Mouse (Mus musculus) lung, adult 10 weeks (tissue): ENCODE data around the gene Zpbp2. TPM values are rescaled to one million over a fixed set of nuclear protein-coding genes. Genes with fewer than 3 reads are reported as not detected.

Experiments used
- polyA plus RNA-seq: library from polyadenylated mRNA; stranded (reverse); fragments of 350-450 nt; fragmentation: Illumina TruSeq; extraction: RNeasy Lipid Tissue Mini Kit (QIAGEN cat#74804); gene quantifications from one replicate; pipeline ENCODE4 v1.2.3, GENCODE M21; 2014; ENCODE audit warnings: low read depth, low replicate concordance; ENCODE audit not compliant: insufficient read depth

The Zpbp2 gene
- polyA plus RNA-seq, result 0.31 TPM

DNA sequence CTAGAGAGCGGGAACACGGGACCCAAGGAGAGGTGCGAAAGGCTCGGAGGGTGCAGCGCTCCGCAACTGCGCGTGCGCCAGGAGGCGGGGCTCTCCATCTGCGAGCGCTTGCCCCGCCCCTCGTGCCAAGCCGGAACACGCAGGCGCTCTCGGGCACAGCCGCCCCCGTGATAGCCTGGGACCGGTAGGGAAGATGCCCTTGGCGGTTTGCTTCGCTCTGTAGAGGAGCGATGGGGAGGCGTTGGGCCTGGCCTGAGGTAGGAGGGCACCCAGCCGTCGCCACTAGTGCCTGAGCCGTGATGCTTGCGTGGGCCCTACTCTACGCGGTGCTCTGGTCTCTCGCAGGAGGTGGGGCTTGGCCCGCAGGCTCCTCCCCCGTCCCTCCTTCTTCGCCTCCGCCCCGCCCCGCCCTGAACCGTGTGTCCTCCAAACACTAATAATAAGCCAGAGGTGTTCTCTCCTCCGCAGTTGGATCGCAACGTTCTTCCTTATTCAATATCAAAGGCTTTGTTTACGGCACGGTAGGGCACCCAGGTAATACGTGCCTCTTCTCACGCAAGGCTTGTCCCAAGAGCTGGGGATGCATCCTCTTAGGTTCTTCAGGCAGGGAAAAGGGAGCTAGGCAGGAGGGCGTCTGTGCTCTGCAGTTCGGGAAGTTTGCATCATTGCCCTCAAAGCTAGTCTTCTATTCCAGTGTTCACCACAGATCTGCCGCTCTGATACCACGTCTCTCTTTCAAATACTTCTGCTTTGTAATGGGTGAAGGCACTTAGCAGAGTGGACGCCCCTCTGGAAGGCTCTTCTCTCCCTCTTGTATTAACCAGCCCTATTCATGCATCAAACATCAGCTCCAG is at the start of gene Zpbp2:
TSS of gene Zpbp2 (plus strand) at position 123 of the 854 bp plus-strand sequence.

GRCm38 (mm10) chr11:98545711-98546231 is 5.1 kb upstream of the Zpbp2 start, which contains the start of gene Ikzf3:
Ikzf3 (minus strand) TSS chr11:98546031.

GRCm38 (mm10) chr11:98586892-98587563 is 36.1 kb downstream of the Zpbp2 start, which contains the start of gene Ormdl3:
Ormdl3 (minus strand) TSS chr11:98587368.

DNA sequence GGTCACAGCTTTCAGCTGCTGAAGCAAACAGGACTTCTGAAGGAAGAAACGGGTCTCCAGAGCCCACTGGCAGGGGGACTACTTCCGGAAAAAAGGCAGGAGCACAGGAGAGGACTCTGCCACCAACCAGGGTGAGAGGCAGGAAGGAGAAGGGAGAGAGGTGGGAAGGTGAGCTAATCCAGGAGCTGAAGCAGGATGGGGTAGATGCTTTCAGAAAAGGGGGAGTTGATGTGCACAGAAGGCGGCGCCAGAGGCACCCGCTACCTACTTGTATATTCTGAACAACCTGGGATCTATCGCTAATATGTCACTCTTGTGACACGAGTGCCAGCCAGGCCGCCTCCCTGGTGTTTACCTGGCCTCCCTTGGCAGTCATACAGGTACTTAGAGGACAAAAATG is 47.1 kb downstream of the Zpbp2 start, which contains the start of gene Lrrc3c:
TSS of gene Lrrc3c (plus strand) at position 301 of the 400 bp plus-strand sequence.

Other genes starting within 250 kb of the Zpbp2 start
- not detected for gene Neurod2, start 221.4 kb upstream of the Zpbp2 start, polyA plus RNA-seq
- gene Ppp1r1b, start 202.7 kb upstream of the Zpbp2 start, polyA plus RNA-seq, result 21.2 TPM
- gene Stard3, start 192.7 kb upstream of the Zpbp2 start, polyA plus RNA-seq, result 34.9 TPM
- gene Tcap, start 167.3 kb upstream of the Zpbp2 start, polyA plus RNA-seq, result 57.0 TPM
- gene Pnmt, start 164.6 kb upstream of the Zpbp2 start, polyA plus RNA-seq, result 1.6 TPM
- gene Pgap3, start 150.6 kb upstream of the Zpbp2 start, polyA plus RNA-seq, result 6.1 TPM
- 9.0 TPM for gene Erbb2, start 138.6 kb upstream of the Zpbp2 start, polyA plus RNA-seq
- gene Mien1, start 112.1 kb upstream of the Zpbp2 start, polyA plus RNA-seq, result 123 TPM
- 15.9 TPM for gene Grb7, start 104.7 kb upstream of the Zpbp2 start, polyA plus RNA-seq
- gene Ikzf3, start 5.1 kb upstream of the Zpbp2 start, polyA plus RNA-seq, result 3.4 TPM
- 36.1 TPM for gene Ormdl3, start 36.3 kb downstream of the Zpbp2 start, polyA plus RNA-seq
- not detected for gene Lrrc3c, start 47.2 kb downstream of the Zpbp2 start, polyA plus RNA-seq
- gene Gm12355, start 74.6 kb downstream of the Zpbp2 start, polyA plus RNA-seq, result 0.33 TPM
- gene Gsdma3, start 75.3 kb downstream of the Zpbp2 start, polyA plus RNA-seq, result not detected
- gene Gsdma2, start 95.7 kb downstream of the Zpbp2 start, polyA plus RNA-seq, result not detected
- not detected for gene Gsdma, start 113.3 kb downstream of the Zpbp2 start, polyA plus RNA-seq
- 58.6 TPM for gene Psmd3, start 131.5 kb downstream of the Zpbp2 start, polyA plus RNA-seq
- not detected for gene Csf3, start 150.2 kb downstream of the Zpbp2 start, polyA plus RNA-seq
- gene Med24, start 178.3 kb downstream of the Zpbp2 start, polyA plus RNA-seq, result 13.2 TPM
- 71.3 TPM for gene Thra, start 189.5 kb downstream of the Zpbp2 start, polyA plus RNA-seq
- gene Nr1d1, start 224.2 kb downstream of the Zpbp2 start, polyA plus RNA-seq, result 15.6 TPM
- 40.5 TPM for gene Msl1, start 244.4 kb downstream of the Zpbp2 start, polyA plus RNA-seq